Mouse (Mus musculus) liver, adult 2 months (tissue): ENCODE results near the gene Dcxr. TPM values are rescaled to one million over a fixed set of nuclear protein-coding genes. Genes with fewer than 3 reads are reported as not detected.
"Not testable (repeated sequence)": the region's sequence is repeated elsewhere in the genome, so short reads cannot be mapped to it uniquely, and the experiment has no call there.

Experiments
- DNase-seq: peaks from one replicate; pipeline ENCODE4 v3.0.0-alpha.2; 2011; ENCODE audit warnings: low read depth, low spot score; ENCODE audit errors: extremely low read depth
- H3K27ac ChIP-seq: fragments of 200-500 bp; replicated peaks from 2 replicates; pipeline ENCODE4 v1.5.1; 2012; ENCODE audit warnings: low read depth, mild to moderate bottlenecking, control low read depth, inconsistent platforms, low read length; ENCODE audit not compliant: insufficient read depth
- H3K27me3 ChIP-seq: fragments of 200-500 bp; 2 replicates; pipeline ENCODE4 v1.6.1; 2012; ENCODE audit warnings: mild to moderate bottlenecking, moderate library complexity, low read length, inconsistent platforms; ENCODE audit not compliant: control insufficient read depth, insufficient read depth
- H3K36me3 ChIP-seq: fragments of 200-500 bp; 2 replicates; pipeline ENCODE4 v1.6.1; 2012; ENCODE audit warnings: low read length, inconsistent platforms; ENCODE audit not compliant: control insufficient read depth, insufficient read depth
- H3K4me1 ChIP-seq: fragments of 200-500 bp; 2 replicates; pipeline ENCODE4 v1.6.1; 2011; ENCODE audit warnings: low read length; ENCODE audit not compliant: control insufficient read depth, insufficient read depth
- H3K4me3 ChIP-seq: fragments of 200-500 bp; 2 replicates; pipeline ENCODE4 v1.5.1; 2011; ENCODE audit warnings: low read depth, mild to moderate bottlenecking, control low read depth, low read length, moderate library complexity; ENCODE audit not compliant: insufficient read depth
- H3K79me2 ChIP-seq: fragments of 200-500 bp; 2 replicates; pipeline ENCODE4 v1.6.1; 2012; ENCODE audit warnings: inconsistent platforms, mild to moderate bottlenecking, low read length, moderate library complexity; ENCODE audit not compliant: control insufficient read depth, insufficient read depth
- H3K9ac ChIP-seq: fragments of 200-500 bp; 2 replicates; pipeline ENCODE4 v1.6.1; 2012; ENCODE audit warnings: low read depth, mild to moderate bottlenecking, control low read depth, inconsistent platforms, low read length
- CTCF ChIP-seq: fragments of 200-500 bp; IDR thresholded peaks from 2 replicates; pipeline ENCODE4 v1.5.1; 2011; ENCODE audit warnings: low read depth, low read length, control low read depth
- POLR2A ChIP-seq: fragments of 200-500 bp; IDR thresholded peaks from 2 replicates; pipeline ENCODE4 v1.6.1; 2011; ENCODE audit warnings: low read length, control low read depth; ENCODE audit not compliant: insufficient read depth; ENCODE audit errors: extremely low read depth
- WGBS: fragments of 180-500 bp; shearing (Covaris S2); methylation state at CpG from one replicate; pipeline ENCODE4 v1.1.7; 2018; 5-methylcytosine and 5-hydroxymethylcytosine counted together
- polyA plus RNA-seq: library from polyadenylated mRNA; depleted of rRNA; stranded (reverse); fragments of >200 nt; gene quantifications from 2 replicates; pipeline ENCODE4 v1.2.3, GENCODE M21; 2012
- total RNA-seq: library from RNA; depleted of rRNA; stranded (reverse); fragments of >200 nt; gene quantifications from 2 replicates; pipeline ENCODE4 v1.2.3, GENCODE M21; 2014

Gene Dcxr
- total and polyA plus RNA-seq, 2 experiments: 230 to 512 TPM

- Histone ChIP-seq H3K4me3 (no peak overlapping the region), H3K27me3 (no peaks in the 10 kb centered on the region), H3K27ac (no peak overlapping the region), H3K36me3 (0 out of 2 replicates have a peak, but pooled peaks cover 1% of the 10 kb centered on the region), H3K9ac (no peak overlapping the region), H3K4me1 (peaks cover 10% of the 10 kb centered on the region; the same call in 1 of the 2 replicates), H3K79me2 (no peaks in the 10 kb centered on the region)
- TF ChIP-seq CTCF: no peak
- no peak for TF ChIP-seq POLR2A
- WGBS: 93% methylated on average over 10 of the region's 10 CpGs
- no peak for DNase-seq
Observed at GRCm38 (mm10) chr11:120730331-120730870, 3.3 kb upstream of the Dcxr start.

- 4% methylated on average over 18 of the region's 21 CpGs for WGBS
- H3K4me3 ChIP-seq, H3K27ac ChIP-seq, H3K9ac ChIP-seq, H3K27me3 ChIP-seq, H3K36me3 ChIP-seq, H3K79me2 ChIP-seq: not testable (repeated sequence)
- DNase-seq: peak; percentile 82
- H3K4me1 ChIP-seq: peaks cover 10% of the 10 kb centered on the region; the same call in 1 of the 2 replicates
Observed at GRCm38 (mm10) chr11:120729432-120730050, 2.5 kb upstream of the Dcxr start.

- Histone ChIP-seq H3K79me2 (no peaks in the 10 kb centered on the region), H3K27me3 (no peaks in the 10 kb centered on the region), H3K4me3 (no peak overlapping the region), H3K27ac (no peak overlapping the region), H3K9ac (no peak overlapping the region), H3K36me3 (peaks cover 4% of the 10 kb centered on the region), H3K4me1 (peaks cover 10% of the 10 kb centered on the region; the same call in 1 of the 2 replicates)
- 82% methylated on average over 11 of the region's 11 CpGs for WGBS
- TF ChIP-seq POLR2A (no peak), CTCF (no peak)
- DNase-seq: no peak
Observed at GRCm38 (mm10) chr11:120728530-120729240, 1.6 kb upstream of the Dcxr start.

- no peaks in the 10 kb centered on the region for H3K27me3 ChIP-seq
- H3K79me2 ChIP-seq: no peaks in the 10 kb centered on the region
Observed at GRCm38 (mm10) chr11:120727564-120727963, 483 bp upstream of the Dcxr start.

GRCm38 (mm10) chr11:120726243-120727168 lies 575 bp downstream of the Dcxr start:
- Histone ChIP-seq H3K4me3 (peak overlapping the region; percentile 79), H3K27ac (peak overlapping the region; percentile 95), H3K36me3 (peaks cover 4% of the 10 kb centered on the region), H3K9ac (peak overlapping the region; percentile 87), H3K4me1 (peaks cover 14% of the 10 kb centered on the region; the same call in 1 of the 2 replicates), H3K79me2 (no peaks in the 10 kb centered on the region), H3K27me3 (no peaks in the 10 kb centered on the region)
- peak; percentile 81 for DNase-seq
- WGBS: 12% methylated on average over 33 of the region's 36 CpGs
- TF ChIP-seq CTCF (no peak), POLR2A (no peak)

More at GRCm38 (mm10) chr11:120727564-120727963, 483 bp upstream of the Dcxr start:
- no peak overlapping the region for H3K9ac ChIP-seq
- peaks cover 4% of the 10 kb centered on the region for H3K36me3 ChIP-seq
- no peak overlapping the region for H3K27ac ChIP-seq
- DNase-seq: no peak
- no peak overlapping the region for H3K4me3 ChIP-seq
- H3K4me1 ChIP-seq: peaks cover 10% of the 10 kb centered on the region; the same call in 1 of the 2 replicates
- no peak for TF ChIP-seq CTCF
- no peak for TF ChIP-seq POLR2A
- 54% methylated on average over 11 of the region's 12 CpGs for WGBS
